Mouse (Mus musculus): Measurements from ENCODE around the gene Gmpr2.

- TF ChIP-seq CTCF (IDR thresholded peaks at IDR 0.05; ENCODE audit: low read depth) (no peak), EP300 (IDR thresholded peaks at IDR 0.05; ENCODE audit: low read depth) (no peak)
Measured at GRCm38 (mm10) chr14:55716271-55716670, 44.5 kb downstream of the Gmpr2 start.
